Mouse (Mus musculus): ENCODE data around the gene Gmppa.

Gmppa gene

GRCm38 (mm10) chr1:75423780-75424390 lies 11.8 kb upstream of the Gmppa start:
- no peak for DNase-seq (ENCODE audit: low spot score)

GRCm38 (mm10) chr1:75425796-75426471 lies 9.8 kb upstream of the Gmppa start:
- peak; percentile 70 for DNase-seq (ENCODE audit: low spot score)

GRCm38 (mm10) chr1:75438782-75439181 lies 3.1 kb downstream of the Gmppa start:
- no peak for DNase-seq (ENCODE audit: low spot score)

- DNase-seq (ENCODE audit: low spot score) = no peak
Observed at GRCm38 (mm10) chr1:75440661-75441060, 4.9 kb downstream of the Gmppa start.

- no peak for DNase-seq (ENCODE audit: low spot score)
Observed at GRCm38 (mm10) chr1:75441471-75441996, 5.8 kb downstream of the Gmppa start.

- no peak for DNase-seq (ENCODE audit: low spot score)
Observed at GRCm38 (mm10) chr1:75442171-75442570, 6.4 kb downstream of the Gmppa start.

- no peak for DNase-seq (ENCODE audit: low spot score)
Observed at GRCm38 (mm10) chr1:75442811-75443210, 7.1 kb downstream of the Gmppa start.

- no peak for DNase-seq (ENCODE audit: low spot score)
Observed at GRCm38 (mm10) chr1:75443247-75444024, 7.7 kb downstream of the Gmppa start.

- DNase-seq (ENCODE audit: low spot score) = no peak
Observed at GRCm38 (mm10) chr1:75444208-75444607, 8.5 kb downstream of the Gmppa start.

- peak; percentile 58 for DNase-seq (ENCODE audit: low spot score)
Observed at GRCm38 (mm10) chr1:75445141-75445701, 9.5 kb downstream of the Gmppa start.

GRCm38 (mm10) chr1:75445751-75446611 lies 10.3 kb downstream of the Gmppa start:
- DNase-seq (ENCODE audit: low spot score) = peak; percentile 81

GRCm38 (mm10) chr1:75446656-75447055 lies 10.9 kb downstream of the Gmppa start:
- no peak for DNase-seq (ENCODE audit: low spot score)

GRCm38 (mm10) chr1:75447265-75448051 lies 11.7 kb downstream of the Gmppa start:
- no peak for DNase-seq (ENCODE audit: low spot score)

GRCm38 (mm10) chr1:75448052-75448431 lies 12.3 kb downstream of the Gmppa start:
- DNase-seq (ENCODE audit: low spot score) = no peak

GRCm38 (mm10) chr1:75448937-75449336 lies 13.2 kb downstream of the Gmppa start:
- DNase-seq (ENCODE audit: low spot score) = no peak

- DNase-seq (ENCODE audit: low spot score) = no peak
Observed at GRCm38 (mm10) chr1:75449377-75450135, 13.8 kb downstream of the Gmppa start.

- DNase-seq (ENCODE audit: low spot score) = no peak
Observed at GRCm38 (mm10) chr1:75450314-75451005, 14.7 kb downstream of the Gmppa start, which contains the start of gene Asic4. Asic4 (plus strand) TSS chr1:75450436.

- DNase-seq (ENCODE audit: low spot score) = no peak
Observed at GRCm38 (mm10) chr1:75451900-75452299, 16.2 kb downstream of the Gmppa start.

GRCm38 (mm10) chr1:75455433-75455832 lies 19.7 kb downstream of the Gmppa start:
- no peak for DNase-seq (ENCODE audit: low spot score)
